Mouse (Mus musculus): ENCODE measurements around the gene Fibp. TPM values are rescaled to one million over a fixed set of nuclear protein-coding genes. Genes with fewer than 3 reads are reported as not detected.

Fibp gene
- total and polyA plus RNA-seq, 2 experiments from 2014 or later = 125 to 175 TPM

- Histone ChIP-seq H3K4me1 (ENCODE audit: insufficient read depth) (peaks cover 8% of the 10 kb centered on the region; the same call in 1 of the 2 replicates), H3K27ac (ENCODE audit: low read depth, low read length) (peak within 1 kb of the TSS; percentile 85), H3K4me2 (ENCODE audit: low read depth) (peak within 1 kb of the TSS; percentile 67), H3K36me3 (ENCODE audit: insufficient read depth) (peaks cover 36% of the 10 kb centered on the region), H3K27me3 (ENCODE audit: insufficient read depth, low read length) (no peaks in the 10 kb centered on the region), H3K9ac (peak within 1 kb of the TSS; percentile 83), H3K4me3 (ENCODE audit: low read depth, low read length) (peak within 1 kb of the TSS; percentile 58), H3K9me3 (ENCODE audit: low read length) (no peaks in the 10 kb centered on the region)
- TF ChIP-seq CTCF (IDR thresholded peaks at IDR 0.05; ENCODE audit: low read depth) = no peak
- 1% methylated on average over 80 of the region's 87 CpGs for WGBS
- ATAC-seq (peak; percentile 96), DNase-seq (peak; percentile 98)
Measured at GRCm38 (mm10) chr19:5424782-5425741, 35.4 kb upstream of the Fibp start, which contains the start of the genes Drap1 and AI837181. Drap1 (minus strand) TSS chr19:5424979. AI837181 (plus strand) TSS chr19:5425144.

- peaks cover 8% of the 10 kb centered on the region; the same call in 1 of the 2 replicates for H3K4me1 ChIP-seq (ENCODE audit: insufficient read depth)
- ATAC-seq (no peak), DNase-seq (no peak)
- no peak for TF ChIP-seq CTCF (IDR thresholded peaks at IDR 0.05; ENCODE audit: low read depth)
- H3K9me3 ChIP-seq (ENCODE audit: low read length) = no peaks in the 10 kb centered on the region
- WGBS = 93% methylated on average over 18 of the region's 18 CpGs
- H3K27ac ChIP-seq (ENCODE audit: low read depth, low read length) = no peak overlapping the region; the same call in 1 of the 2 replicates
- H3K27me3 ChIP-seq (ENCODE audit: insufficient read depth, low read length) = no peaks in the 10 kb centered on the region
- H3K4me3 ChIP-seq (ENCODE audit: low read depth, low read length) = peak overlapping the region; percentile 58
- H3K4me2 ChIP-seq (ENCODE audit: low read depth) = peak overlapping the region; percentile 67
- H3K36me3 ChIP-seq (ENCODE audit: insufficient read depth) = peaks cover 27% of the 10 kb centered on the region
- H3K9ac ChIP-seq = peak overlapping the region; percentile 83
Measured at GRCm38 (mm10) chr19:5425906-5426565, 34.4 kb upstream of the Fibp start.

GRCm38 (mm10) chr19:5426640-5427290 lies 33.6 kb upstream of the Fibp start:
- 92% methylated on average over 13 of the region's 13 CpGs for WGBS
- TF ChIP-seq CTCF (IDR thresholded peaks at IDR 0.05; ENCODE audit: low read depth) = no peak
- H3K9ac ChIP-seq = no peak overlapping the region
- no peak overlapping the region for H3K27ac ChIP-seq (ENCODE audit: low read depth, low read length)
- DNase-seq (no peak), ATAC-seq (no peak)
- H3K27me3 ChIP-seq (ENCODE audit: insufficient read depth, low read length) = no peaks in the 10 kb centered on the region
- no peak overlapping the region for H3K4me3 ChIP-seq (ENCODE audit: low read depth, low read length)
- peaks cover 24% of the 10 kb centered on the region for H3K36me3 ChIP-seq (ENCODE audit: insufficient read depth)
- H3K4me2 ChIP-seq (ENCODE audit: low read depth) = no peak overlapping the region
- no peaks in the 10 kb centered on the region for H3K9me3 ChIP-seq (ENCODE audit: low read length)
- H3K4me1 ChIP-seq (ENCODE audit: insufficient read depth) = peaks cover 8% of the 10 kb centered on the region; the same call in 1 of the 2 replicates

GRCm38 (mm10) chr19:5428083-5428482 lies 32.3 kb upstream of the Fibp start:
- Histone ChIP-seq H3K4me3 (ENCODE audit: low read depth, low read length) (no peak overlapping the region), H3K36me3 (ENCODE audit: insufficient read depth) (peaks cover 14% of the 10 kb centered on the region; the same call in 1 of the 2 replicates), H3K4me1 (ENCODE audit: insufficient read depth) (peaks cover 7% of the 10 kb centered on the region; the same call in 1 of the 2 replicates), H3K9ac (no peak overlapping the region), H3K4me2 (ENCODE audit: low read depth) (no peak overlapping the region), H3K27ac (ENCODE audit: low read depth, low read length) (no peak overlapping the region), H3K27me3 (ENCODE audit: insufficient read depth, low read length) (no peaks in the 10 kb centered on the region), H3K9me3 (ENCODE audit: low read length) (no peaks in the 10 kb centered on the region)
- ATAC-seq = no peak
- DNase-seq = no peak
- 90% methylated on average over 2 of the region's 2 CpGs for WGBS
- TF ChIP-seq CTCF (IDR thresholded peaks at IDR 0.05; ENCODE audit: low read depth) = peak; percentile 52

GRCm38 (mm10) chr19:5429219-5429618 lies 31.2 kb upstream of the Fibp start:
- ATAC-seq = no peak
- DNase-seq = no peak
- no peaks in the 10 kb centered on the region for H3K9me3 ChIP-seq (ENCODE audit: low read length)
- H3K36me3 ChIP-seq (ENCODE audit: insufficient read depth) = peaks cover 14% of the 10 kb centered on the region; the same call in 1 of the 2 replicates
- no peak overlapping the region for H3K4me2 ChIP-seq (ENCODE audit: low read depth)
- WGBS = 86% methylated on average over 4 of the region's 4 CpGs
- no peaks in the 10 kb centered on the region for H3K27me3 ChIP-seq (ENCODE audit: insufficient read depth, low read length)
- no peaks in the 10 kb centered on the region for H3K4me1 ChIP-seq (ENCODE audit: insufficient read depth)
- no peak overlapping the region for H3K27ac ChIP-seq (ENCODE audit: low read depth, low read length)
- TF ChIP-seq CTCF (IDR thresholded peaks at IDR 0.05; ENCODE audit: low read depth) = no peak
- no peak overlapping the region for H3K4me3 ChIP-seq (ENCODE audit: low read depth, low read length)
- no peak overlapping the region for H3K9ac ChIP-seq

GRCm38 (mm10) chr19:5429806-5430205 lies 30.6 kb upstream of the Fibp start:
- no peaks in the 10 kb centered on the region for H3K4me1 ChIP-seq (ENCODE audit: insufficient read depth)

More at GRCm38 (mm10) chr19:5429806-5430205, 30.6 kb upstream of the Fibp start:
- H3K36me3 ChIP-seq (ENCODE audit: insufficient read depth) = peaks cover 14% of the 10 kb centered on the region; the same call in 1 of the 2 replicates
- no peak overlapping the region for H3K4me3 ChIP-seq (ENCODE audit: low read depth, low read length)
- H3K27ac ChIP-seq (ENCODE audit: low read depth, low read length) = no peak overlapping the region
- H3K9me3 ChIP-seq (ENCODE audit: low read length) = no peaks in the 10 kb centered on the region
- no peak for TF ChIP-seq CTCF (IDR thresholded peaks at IDR 0.05; ENCODE audit: low read depth)
- H3K9ac ChIP-seq = no peak overlapping the region
- DNase-seq (no peak), ATAC-seq (no peak)
- H3K4me2 ChIP-seq (ENCODE audit: low read depth) = no peak overlapping the region
- WGBS = 64% methylated on average over 8 of the region's 8 CpGs
- no peaks in the 10 kb centered on the region for H3K27me3 ChIP-seq (ENCODE audit: insufficient read depth, low read length)

Measured in forebrain, postnatal 0 days (tissue).